Mouse (Mus musculus) heart, postnatal 25 days (tissue): ENCODE measurements around the gene Olfr1151. TPM values are rescaled to one million over a fixed set of nuclear protein-coding genes. Genes with fewer than 3 reads are reported as not detected.

Experiments
- DNase-seq: peaks from one replicate; pipeline ENCODE4 v3.0.0; 2022; ENCODE audit warnings: low spot score
- intact Hi-C: fragments of 180-260 bp; cut with DNase I; formaldehyde crosslinking; loops from one replicate; pipeline ENCODE4 v1.15.1; 2025
- total RNA-seq, 2 experiments: library from RNA; stranded (reverse); gene quantifications; 2 replicates each; pipeline ENCODE4 v1.2.3; 2021

The Olfr1151 gene
- total RNA-seq: not detected

GRCm38 (mm10) chr2:87855562-87855961, at the start of gene Olfr1151:
Gene Olfr1151 (plus strand): TSS chr2:87855862.
- no peak for DNase-seq
- intact Hi-C loops: no loop called here

- no peak for DNase-seq
- intact Hi-C loops: no loop called here
Observed at GRCm38 (mm10) chr2:87809522-87809921, 46.1 kb upstream of the Olfr1151 start, which contains the start of gene Olfr1145. Gene Olfr1145 (plus strand): TSS chr2:87809822.

- intact Hi-C loops: no loop called here
Observed at GRCm38 (mm10) chr2:87830233-87830632, 25.4 kb upstream of the Olfr1151 start, which contains the start of gene Olfr1148. Gene Olfr1148 (plus strand): TSS chr2:87830533.

GRCm38 (mm10) chr2:87843693-87844092, 12.0 kb upstream of the Olfr1151 start, which contains the start of gene Olfr1150-ps1:
Gene Olfr1150-ps1 (plus strand): TSS chr2:87843993.
- no peak for DNase-seq
- intact Hi-C loops: no loop called here

More at GRCm38 (mm10) chr2:87830233-87830632, 25.4 kb upstream of the Olfr1151 start, which contains the start of gene Olfr1148:
- DNase-seq: no peak

GRCm38 (mm10) chr2:87866192-87866591, 10.5 kb downstream of the Olfr1151 start, which contains the start of gene Olfr1152:
Gene Olfr1152 (plus strand): TSS chr2:87866492.
- intact Hi-C loops: no loop called here
- no peak for DNase-seq

GRCm38 (mm10) chr2:87894662-87895061, 39.0 kb downstream of the Olfr1151 start, which contains the start of gene Olfr1153:
Gene Olfr1153 (plus strand): TSS chr2:87894962.
- intact Hi-C loops: no loop called here
- DNase-seq: no peak

- intact Hi-C loops: no loop called here
- DNase-seq: no peak
Observed at GRCm38 (mm10) chr2:87905066-87905465, 49.4 kb downstream of the Olfr1151 start, which contains the start of gene Olfr1154. Gene Olfr1154 (minus strand): TSS chr2:87905166.

Other genes with a start within 250 kb of the Olfr1151 start
- gene Olfr1130, start 249.7 kb upstream of the Olfr1151 start, total RNA-seq: not detected
- gene Olfr1131, start 228.8 kb upstream of the Olfr1151 start, total RNA-seq: not detected
- gene Olfr1132, start 218.3 kb upstream of the Olfr1151 start, total RNA-seq: not detected
- gene Olfr1133, start 208.5 kb upstream of the Olfr1151 start, total RNA-seq: not detected
- gene Olfr1134, start 197.4 kb upstream of the Olfr1151 start, total RNA-seq: not detected
- gene Olfr1135, start 182.2 kb upstream of the Olfr1151 start, total RNA-seq: not detected
- not detected for gene Olfr1136, start 161.9 kb upstream of the Olfr1151 start, total RNA-seq
- not detected for gene Olfr1137, start 142.7 kb upstream of the Olfr1151 start, total RNA-seq
- gene Olfr1138, start 115.9 kb upstream of the Olfr1151 start, total RNA-seq: not detected
- gene Olfr1140, start 112.1 kb upstream of the Olfr1151 start, total RNA-seq: not detected
- not detected for gene Olfr1141, start 101.9 kb upstream of the Olfr1151 start, total RNA-seq
- gene Olfr152, start 76.4 kb upstream of the Olfr1151 start, total RNA-seq: not detected
- not detected for gene Olfr1143, start 55.3 kb upstream of the Olfr1151 start, total RNA-seq
- not detected for gene Olfr1145, start 46.0 kb upstream of the Olfr1151 start, total RNA-seq
- not detected for gene Olfr1148, start 25.3 kb upstream of the Olfr1151 start, total RNA-seq
- gene Olfr1150-ps1, start 11.9 kb upstream of the Olfr1151 start, total RNA-seq: not detected
- gene Olfr1152, start 10.6 kb downstream of the Olfr1151 start, total RNA-seq: not detected
- not detected for gene Olfr1153, start 39.1 kb downstream of the Olfr1151 start, total RNA-seq
- gene Olfr1154, start 49.3 kb downstream of the Olfr1151 start, total RNA-seq: not detected
- not detected for gene Olfr1155, start 89.3 kb downstream of the Olfr1151 start, total RNA-seq
- not detected for gene Olfr1156, start 97.2 kb downstream of the Olfr1151 start, total RNA-seq
- not detected for gene Olfr1157, start 112.4 kb downstream of the Olfr1151 start, total RNA-seq
- gene Olfr74, start 118.8 kb downstream of the Olfr1151 start, total RNA-seq: not detected
- gene Olfr1158, start 134.3 kb downstream of the Olfr1151 start, total RNA-seq: not detected
- gene Olfr1160, start 152.4 kb downstream of the Olfr1151 start, total RNA-seq: not detected
- gene Olfr1161, start 166.9 kb downstream of the Olfr1151 start, total RNA-seq: not detected
- not detected for gene Olfr73, start 181.8 kb downstream of the Olfr1151 start, total RNA-seq
- not detected for gene Olfr1162, start 195.3 kb downstream of the Olfr1151 start, total RNA-seq
- gene Olfr1163, start 216.0 kb downstream of the Olfr1151 start, total RNA-seq: not detected
- gene Olfr1164, start 238.1 kb downstream of the Olfr1151 start, total RNA-seq: not detected